Mouse (Mus musculus): ENCODE measurements around the gene Gatd1. TPM values are rescaled to one million over a fixed set of nuclear protein-coding genes. Genes with fewer than 3 reads are reported as not detected.

Gatd1 gene
- total and polyA plus RNA-seq, 3 experiments = 21.6 to 35.9 TPM; not detected in 1

DNA sequence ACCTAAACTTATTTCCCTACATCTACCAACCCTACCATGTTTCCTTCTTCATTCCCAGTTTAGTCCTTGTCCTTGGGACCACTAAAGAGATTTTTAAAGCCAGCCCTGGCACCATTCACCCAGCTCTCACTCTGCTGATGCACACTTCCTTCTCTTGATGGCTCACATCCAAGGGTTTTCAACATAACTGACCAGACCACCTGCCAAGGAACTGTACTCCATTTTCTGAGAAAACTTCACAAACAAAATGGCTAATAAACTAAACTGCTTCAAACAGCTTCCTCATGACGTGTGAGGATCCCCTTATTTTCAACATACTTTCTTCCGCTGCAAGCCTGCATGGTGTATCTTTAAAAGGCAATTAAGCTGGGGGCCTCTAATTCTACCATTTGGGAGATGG, 39.7 kb upstream of the Gatd1 start:
- Histone ChIP-seq H3K27me3 (ENCODE audit: control insufficient read depth in 1 of 2, insufficient read depth in 2 of 2, low read length in 2 of 2) (no peaks in the 10 kb centered on the region), H3K4me1 (ENCODE audit: control insufficient read depth in 1 of 2, insufficient read depth in 2 of 2, low read length in 2 of 2) (peaks cover 0 to 24% of the 10 kb centered on the region in 2 experiments; a peak in 2 of 4 replicates), H3K27ac (ENCODE audit: control insufficient read depth, low read depth, low read length) (no peak overlapping the region), H3K36me3 (ENCODE audit: control insufficient read depth in 1 of 2, insufficient read depth in 2 of 2, low read length in 2 of 2) (peaks cover 9 to 16% of the 10 kb centered on the region in 2 experiments), H3K4me3 (ENCODE audit: control insufficient read depth in 1 of 2, insufficient read depth in 1 of 2, low read depth in 2 of 2, low read length in 2 of 2) (no peak overlapping the region), H3K9ac (ENCODE audit: control insufficient read depth, low read depth, low read length, poor library complexity, severe bottlenecking) (no peak overlapping the region), H3K9me3 (replicated peaks; ENCODE audit: insufficient read depth, low read length) (no peaks in the 10 kb centered on the region), H3K79me2 (ENCODE audit: control insufficient read depth, insufficient read depth, low read length, poor library complexity) (peaks cover 12% of the 10 kb centered on the region)
- no peak for TF ChIP-seq GABPA (IDR thresholded peaks at IDR 0.05; ENCODE audit: low read depth, low read length)
- no peak for TF ChIP-seq SIN3A (IDR thresholded peaks at IDR 0.05; ENCODE audit: low read length)
- no peak for TF ChIP-seq TCF12 (IDR thresholded peaks at IDR 0.05; ENCODE audit: low read depth, low read length)
- TF ChIP-seq MAZ (IDR thresholded peaks at IDR 0.05; ENCODE audit: low read depth, low read length) = no peak
- no peak for TF ChIP-seq HCFC1 (IDR thresholded peaks at IDR 0.05; ENCODE audit: low read depth, low read length)
- TF ChIP-seq EP300 (IDR thresholded peaks at IDR 0.05; ENCODE audit: low read depth in 1 of 2, low read length in 2 of 2) = no peak
- DNase-seq (ENCODE audit: low read depth, low spot score) = no peak

DNA sequence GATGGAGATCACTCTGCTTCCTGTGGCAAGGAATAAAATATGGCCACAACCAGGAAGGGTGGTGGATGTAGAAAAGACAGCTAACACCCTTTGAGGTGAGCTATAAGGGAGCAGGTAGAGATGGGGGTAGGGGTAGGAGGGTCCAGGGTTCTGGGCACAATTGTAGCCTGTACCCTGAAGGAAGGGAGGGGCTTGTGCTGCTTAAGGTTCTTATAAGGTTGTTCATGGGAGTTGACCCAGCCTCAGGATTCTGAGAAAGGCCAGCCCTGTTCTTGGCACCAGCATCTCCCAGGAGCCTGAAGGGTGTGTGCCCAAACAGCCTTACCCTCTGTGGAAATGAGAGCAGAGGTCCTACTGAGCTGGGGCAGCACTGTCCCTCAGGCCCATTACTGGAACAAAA, 38.0 kb upstream of the Gatd1 start:
- H3K79me2 ChIP-seq (ENCODE audit: control insufficient read depth, insufficient read depth, low read length, poor library complexity) = peaks cover 25% of the 10 kb centered on the region
- no peak overlapping the region for H3K4me3 ChIP-seq (ENCODE audit: control insufficient read depth in 1 of 2, insufficient read depth in 1 of 2, low read depth in 2 of 2, low read length in 2 of 2)
- peaks cover 0 to 26% of the 10 kb centered on the region in 2 experiments; a peak in 2 of 4 replicates for H3K4me1 ChIP-seq (ENCODE audit: control insufficient read depth in 1 of 2, insufficient read depth in 2 of 2, low read length in 2 of 2)
- H3K36me3 ChIP-seq (ENCODE audit: control insufficient read depth in 1 of 2, insufficient read depth in 2 of 2, low read length in 2 of 2) = peaks cover 15 to 19% of the 10 kb centered on the region in 2 experiments
- no peaks in the 10 kb centered on the region for H3K27me3 ChIP-seq (ENCODE audit: control insufficient read depth in 1 of 2, insufficient read depth in 2 of 2, low read length in 2 of 2)
- no peak overlapping the region for H3K27ac ChIP-seq (ENCODE audit: control insufficient read depth, low read depth, low read length)
- H3K9ac ChIP-seq (ENCODE audit: control insufficient read depth, low read depth, low read length, poor library complexity, severe bottlenecking) = no peak overlapping the region
- peak; percentile 61 for DNase-seq (ENCODE audit: low read depth, low spot score)
- no peaks in the 10 kb centered on the region for H3K9me3 ChIP-seq (replicated peaks; ENCODE audit: insufficient read depth, low read length)
- TF ChIP-seq BHLHE40 (IDR thresholded peaks at IDR 0.05; ENCODE audit: borderline replicate concordance, low read depth, low read length) = no peak
- no peak for TF ChIP-seq POLR2AphosphoS5 (IDR thresholded peaks at IDR 0.05; ENCODE audit: borderline replicate concordance, low read depth, low read length)
- TF ChIP-seq SMC3 (IDR thresholded peaks at IDR 0.05; ENCODE audit: low read depth, low read length) = no peak
- TF ChIP-seq USF1 (IDR thresholded peaks at IDR 0.05; ENCODE audit: low read depth, low read length) = no peak
- TF ChIP-seq EP300 (IDR thresholded peaks at IDR 0.05; ENCODE audit: low read depth in 1 of 2, low read length in 2 of 2) = no peak
- no peak for TF ChIP-seq MAFK (IDR thresholded peaks at IDR 0.05; ENCODE audit: borderline replicate concordance, low read depth, low read length)
- no peak for TF ChIP-seq ZNF384 (IDR thresholded peaks at IDR 0.05; ENCODE audit: low read depth, low read length)
- TF ChIP-seq GATA1 (IDR thresholded peaks at IDR 0.05; ENCODE audit: low read depth, low read length) = no peak
- no peak for TF ChIP-seq ZMIZ1 (IDR thresholded peaks at IDR 0.05; ENCODE audit: low read depth, low read length)
- TF ChIP-seq POLR2AphosphoS2 (IDR thresholded peaks at IDR 0.05; ENCODE audit: low read length) = peak; percentile 82; the same call in 1 of the 2 replicates
- TF ChIP-seq SIN3A (IDR thresholded peaks at IDR 0.05; ENCODE audit: low read length) = no peak
- TF ChIP-seq MYC (IDR thresholded peaks at IDR 0.05; ENCODE audit: low read depth, low read length) = no peak
- no peak for TF ChIP-seq MAZ (IDR thresholded peaks at IDR 0.05; ENCODE audit: low read depth, low read length)
- TF ChIP-seq TBP (IDR thresholded peaks at IDR 0.05; ENCODE audit: low read depth, low read length) = no peak; the same call in 1 of the 2 replicates
- peak; percentile 47 to 73; a peak in 3 of 4 replicates for TF ChIP-seq POLR2A (IDR thresholded peaks at IDR 0.05; ENCODE audit: control insufficient read depth in 1 of 2, insufficient read depth in 1 of 2, low read depth in 1 of 2, low read length in 2 of 2, poor library complexity in 1 of 2)
- TF ChIP-seq JUND (IDR thresholded peaks at IDR 0.05; ENCODE audit: low read depth, low read length) = no peak
- no peak for TF ChIP-seq ZC3H11A (IDR thresholded peaks at IDR 0.05; ENCODE audit: low read depth, low read length)
- no peak for TF ChIP-seq CHD1 (IDR thresholded peaks at IDR 0.05; ENCODE audit: low read depth, low read length)
- peak; percentile 12; the same call in 1 of the 2 replicates for TF ChIP-seq RCOR1 (IDR thresholded peaks at IDR 0.05; ENCODE audit: low read depth, low read length)
- no peak for TF ChIP-seq MXI1 (IDR thresholded peaks at IDR 0.05; ENCODE audit: low read depth, low read length)
- TF ChIP-seq CHD2 (IDR thresholded peaks at IDR 0.05; ENCODE audit: low read length) = no peak
- no peak for TF ChIP-seq ETS1 (IDR thresholded peaks at IDR 0.05; ENCODE audit: low read depth, low read length)
